Mouse (Mus musculus) testis, postnatal 10 days (tissue): ENCODE measurements around the gene Dcp1b.

Experiments
- DNase-seq: peaks from one replicate; pipeline ENCODE4 v3.0.0; 2021; ENCODE audit warnings: low spot score

Dcp1b gene

GRCm38 (mm10) chr6:119194601-119195000, 19.5 kb downstream of the Dcp1b start:
- DNase-seq = no peak

GRCm38 (mm10) chr6:119196382-119197305, 21.6 kb downstream of the Dcp1b start, which contains the start of gene Cacna1c:
Gene Cacna1c (minus strand): TSS chr6:119196418.
- DNase-seq = no peak

GRCm38 (mm10) chr6:119198534-119199273, 23.7 kb downstream of the Dcp1b start:
- no peak for DNase-seq

- no peak for DNase-seq
These were observed 24.3 kb downstream of the Dcp1b start for GRCm38 (mm10) chr6:119199274-119199879.

GRCm38 (mm10) chr6:119200362-119200761, 25.3 kb downstream of the Dcp1b start:
- DNase-seq = no peak

- no peak for DNase-seq
These were observed 26.5 kb downstream of the Dcp1b start for GRCm38 (mm10) chr6:119201575-119201974.

GRCm38 (mm10) chr6:119204286-119204685, 29.2 kb downstream of the Dcp1b start:
- DNase-seq = peak; percentile 25

GRCm38 (mm10) chr6:119204915-119205314, 29.9 kb downstream of the Dcp1b start:
- peak; percentile 22 for DNase-seq

GRCm38 (mm10) chr6:119206006-119206405, 31.0 kb downstream of the Dcp1b start:
- DNase-seq = peak; percentile 32

GRCm38 (mm10) chr6:119213375-119213774, 38.3 kb downstream of the Dcp1b start:
- DNase-seq = peak; percentile 31

GRCm38 (mm10) chr6:119214190-119214589, 39.1 kb downstream of the Dcp1b start:
- peak; percentile 27 for DNase-seq

- peak; percentile 37 for DNase-seq
These were observed 40.1 kb downstream of the Dcp1b start for GRCm38 (mm10) chr6:119215040-119215613.

GRCm38 (mm10) chr6:119217661-119218060, 42.6 kb downstream of the Dcp1b start:
- peak; percentile 31 for DNase-seq

- peak; percentile 23 for DNase-seq
These were observed 43.5 kb downstream of the Dcp1b start for GRCm38 (mm10) chr6:119218591-119218990.

GRCm38 (mm10) chr6:119219237-119219870, 44.3 kb downstream of the Dcp1b start:
- DNase-seq = peak; percentile 36

GRCm38 (mm10) chr6:119220297-119220696, 45.2 kb downstream of the Dcp1b start:
- peak; percentile 54 for DNase-seq

- no peak for DNase-seq
These were observed 49.6 kb downstream of the Dcp1b start for GRCm38 (mm10) chr6:119224451-119225195.

- DNase-seq = no peak
These were observed 50.2 kb downstream of the Dcp1b start for GRCm38 (mm10) chr6:119225226-119225625.

GRCm38 (mm10) chr6:119225731-119226130, 50.7 kb downstream of the Dcp1b start:
- DNase-seq = no peak

GRCm38 (mm10) chr6:119227001-119227400, 51.9 kb downstream of the Dcp1b start:
- no peak for DNase-seq
